Mouse (Mus musculus): ENCODE measurements at regions not wholly inside any gene's neighbourhood (a gene's known extent, or its start where the extent isn't known, plus 50 kb on each side); places are given as distances from the start of the nearest gene placed in this dataset.

DNA sequence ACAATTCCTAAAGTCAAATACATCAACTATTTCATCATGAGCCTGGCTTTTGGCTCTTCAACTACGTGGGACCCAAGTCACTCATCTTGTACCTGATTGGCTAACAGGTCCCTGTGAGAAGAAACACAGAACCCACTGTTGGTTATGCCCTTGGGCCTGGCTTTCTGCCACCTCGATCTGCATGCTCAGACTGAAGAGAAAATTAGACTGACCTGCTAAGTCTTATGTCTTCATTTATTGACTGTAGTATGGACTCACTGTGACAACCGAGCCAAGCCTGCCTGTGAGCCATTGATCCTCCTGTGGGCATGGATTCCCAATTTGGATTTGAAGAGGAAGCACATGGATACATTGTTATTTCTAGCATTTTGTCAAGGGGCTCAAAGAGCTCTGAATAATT, 166.3 kb upstream of the Sox2 start:
- ChIA-PET POLR2A (interaction anchor here in 1 of 4 experiments (0.6 kb wide), 1 partner anchor 138 kb away, joined by 5 read pairs; no protein-coding TSS in a partner anchor), CTCF (no interaction called here)

GRCm38 (mm10) chr3:34481821-34482713, 168.1 kb upstream of the Sox2 start:
- POLR2A ChIA-PET = interaction anchor here in 1 of 4 experiments (1.0 kb wide), 2 partner anchors 41 to 49 kb away, joined by 3 to 5 read pairs; no protein-coding TSS in a partner anchor
- CTCF ChIA-PET = interaction anchor here in 1 of 4 experiments (0.6 kb wide), 2 partner anchors 157 to 288 kb away, joined by 3 to 5 read pairs; no protein-coding TSS in a partner anchor

DNA sequence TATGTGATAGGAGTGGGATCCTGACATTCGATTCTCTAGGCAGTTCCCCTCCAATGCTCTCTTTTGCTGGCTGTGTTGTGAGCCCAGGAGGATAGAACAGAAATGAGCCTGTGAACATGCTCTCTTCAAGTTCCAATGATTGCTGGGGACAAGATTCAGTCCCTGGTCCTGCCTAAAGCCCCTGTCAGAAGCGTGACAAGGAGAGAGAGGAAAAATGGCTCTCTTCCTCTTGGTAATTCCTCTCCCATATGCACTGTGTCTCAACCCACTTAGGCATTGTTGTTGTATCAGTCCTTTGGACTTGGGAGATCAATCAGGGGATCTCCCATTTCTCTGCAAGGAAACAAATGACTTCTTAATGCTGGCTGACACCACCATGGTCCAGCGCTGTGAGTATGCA, 168.9 kb upstream of the Sox2 start:
- POLR2A ChIA-PET = no interaction called here

DNA sequence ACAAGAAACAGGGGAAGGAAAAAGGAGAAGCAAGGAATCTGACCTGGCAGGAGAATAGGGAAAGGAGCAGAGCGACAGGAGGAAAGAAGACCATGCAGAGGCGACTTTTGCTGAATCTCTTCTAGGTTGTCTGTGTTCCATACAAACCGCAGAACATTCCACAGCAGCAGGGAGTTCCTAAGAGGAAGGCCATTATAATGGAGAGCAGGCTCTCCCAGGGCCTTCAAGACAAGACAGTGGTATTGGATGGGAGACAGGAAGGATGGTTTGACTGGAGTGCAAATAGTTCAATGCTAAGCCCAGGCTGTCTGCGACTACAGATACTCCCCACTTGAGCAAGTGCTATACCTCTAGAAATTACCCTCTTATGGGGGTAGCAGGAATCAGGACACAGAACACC, 176.1 kb upstream of the Sox2 start:
- POLR2A ChIA-PET = no interaction called here
- CTCF ChIA-PET = no interaction called here

More for the DNA sequence above, 168.9 kb upstream of the Sox2 start:
- CTCF ChIA-PET = no interaction called here

DNA sequence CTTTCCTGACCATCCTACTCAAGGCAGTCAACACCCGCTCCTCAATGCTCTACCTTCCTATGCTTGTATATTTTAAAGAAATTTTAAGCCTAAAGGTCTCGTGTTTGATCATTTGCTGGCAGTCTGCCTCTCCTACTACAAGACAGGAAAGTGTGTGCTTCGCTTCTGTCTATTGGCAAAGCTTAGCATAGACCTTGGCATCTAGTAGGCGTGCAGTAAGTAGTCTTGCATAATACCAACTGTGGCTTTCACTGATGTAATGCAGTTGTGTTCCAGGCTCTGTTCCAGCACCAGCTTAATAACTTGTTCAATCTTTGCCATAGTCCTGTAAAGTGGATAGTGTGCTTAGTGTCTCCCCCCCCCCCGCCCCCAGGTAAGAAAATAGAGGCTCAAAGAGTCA, 179.5 kb upstream of the Sox2 start:
- POLR2A ChIA-PET = interaction anchor here in 1 of 4 experiments (0.7 kb wide), 1 partner anchor 109 kb away, joined by 4 read pairs; no protein-coding TSS in a partner anchor
- CTCF ChIA-PET = no interaction called here

GRCm38 (mm10) chr3:34469946-34470345, 180.3 kb upstream of the Sox2 start:
- ChIA-PET POLR2A (no interaction called here), CTCF (no interaction called here)

- ChIA-PET CTCF (no interaction called here), POLR2A (interaction anchor here in 1 of 4 experiments (1.4 kb wide), 1 partner anchor 84 kb away, joined by 3 read pairs; no protein-coding TSS in a partner anchor)
These were observed 183.9 kb upstream of the Sox2 start for GRCm38 (mm10) chr3:34466312-34466711.

- CTCF ChIA-PET = interaction anchor here in 1 of 4 experiments (0.5 kb wide), 1 partner anchor 59 kb away, joined by 3 read pairs; no protein-coding TSS in a partner anchor
- POLR2A ChIA-PET = interaction anchor here in 1 of 4 experiments (1.4 kb wide), 1 partner anchor 85 kb away, joined by 3 read pairs; no protein-coding TSS in a partner anchor
These were observed 185.0 kb upstream of the Sox2 start for GRCm38 (mm10) chr3:34465040-34465831.

GRCm38 (mm10) chr3:34458766-34459165, 191.4 kb upstream of the Sox2 start:
- ChIA-PET POLR2A (no interaction called here), CTCF (no interaction called here)

DNA sequence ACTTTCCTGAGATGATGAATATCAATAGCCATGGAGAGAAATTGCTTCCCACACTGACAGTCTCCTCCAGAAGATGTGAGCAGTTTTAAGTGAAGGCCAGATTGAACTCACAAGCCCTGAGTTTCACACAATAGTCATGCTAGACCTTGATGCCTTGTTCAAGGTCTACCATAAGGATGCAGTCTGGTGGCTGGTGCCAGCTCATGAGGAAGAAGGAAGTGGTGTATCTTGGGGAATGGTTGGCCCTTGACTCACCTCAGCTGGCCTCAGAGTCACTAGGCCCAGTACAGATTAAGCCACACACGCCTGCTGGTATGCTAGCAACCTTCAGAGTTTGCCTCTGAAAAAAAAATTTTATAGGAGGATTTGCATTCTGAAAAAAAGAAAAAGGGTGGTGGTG, 192.4 kb upstream of the Sox2 start:
- CTCF ChIA-PET = no interaction called here
- POLR2A ChIA-PET = interaction anchor here in 1 of 4 experiments (0.7 kb wide), 1 partner anchor 90 kb away, joined by 3 read pairs; no protein-coding TSS in a partner anchor

GRCm38 (mm10) chr3:34456488-34457433, 193.4 kb upstream of the Sox2 start:
- ChIA-PET CTCF (interaction anchor here in 1 of 4 experiments (0.6 to 0.7 kb wide), 2 partner anchors 665 to 825 kb away, joined by 3 read pairs; no protein-coding TSS in a partner anchor), POLR2A (no interaction called here)

DNA sequence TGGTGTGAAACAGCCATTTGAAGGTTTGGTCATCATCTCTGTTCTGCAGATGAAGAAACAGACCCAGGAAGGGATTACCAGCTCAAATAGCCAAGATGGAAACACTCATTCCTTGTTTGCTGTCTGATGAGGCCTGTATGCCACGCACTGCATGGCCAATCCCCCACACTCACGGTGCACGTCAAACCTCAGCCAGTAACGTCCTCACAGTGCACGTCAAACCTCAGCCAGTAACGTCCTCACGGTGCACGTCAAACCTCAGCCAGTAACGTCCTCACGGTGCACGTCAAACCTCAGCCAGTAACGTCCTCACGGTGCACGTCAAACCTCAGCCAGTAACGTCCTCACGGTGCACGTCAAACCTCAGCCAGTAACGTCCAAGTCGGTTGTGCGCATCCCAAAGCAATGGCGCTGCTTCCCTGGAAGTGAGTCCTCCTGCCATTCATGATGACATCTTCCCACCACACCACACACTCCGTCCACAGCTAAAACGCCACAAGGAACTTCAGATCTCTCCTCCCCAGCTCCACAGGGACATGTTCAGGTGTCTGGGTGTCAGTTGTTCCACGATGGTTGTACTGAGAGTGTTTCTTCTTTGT, 196.1 kb upstream of the Sox2 start:
- ChIA-PET CTCF (interaction anchor here in 1 of 4 experiments (0.9 kb wide), 1 partner anchor 187 kb away, joined by 7 read pairs; no protein-coding TSS in a partner anchor), POLR2A (interaction anchor here in 2 of 4 experiments (0.8 to 1.5 kb wide), 2 partner anchors 11 to 14 kb away, joined by 3 read pairs; no protein-coding TSS in a partner anchor)

DNA sequence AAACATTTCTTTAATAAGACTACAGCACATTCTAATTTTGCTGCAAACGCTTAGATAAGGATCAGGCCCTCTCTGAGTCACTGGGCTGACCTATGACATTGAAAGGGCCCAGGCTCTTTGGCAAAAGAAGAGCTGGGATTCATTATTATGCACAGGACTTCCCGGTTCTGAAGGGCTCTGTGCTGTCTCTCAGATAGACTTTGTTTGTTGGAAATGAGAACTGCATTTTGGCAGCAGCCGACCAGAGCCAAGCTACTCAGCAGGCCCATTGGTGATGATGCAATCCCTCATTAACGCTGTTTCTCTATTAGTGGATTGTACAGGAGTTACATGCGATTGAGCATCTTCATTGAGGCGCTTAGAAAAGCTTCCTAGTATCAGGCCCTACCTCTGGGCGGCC, 204.9 kb upstream of the Sox2 start:
- POLR2A ChIA-PET = interaction anchor here in 2 of 4 experiments (0.8 to 1.4 kb wide), 4 partner anchors 174 to 224 kb away, joined by 3 to 5 read pairs (median 4); no protein-coding TSS in a partner anchor
- CTCF ChIA-PET = interaction anchor here in 3 of 4 experiments (0.5 to 1.2 kb wide), 5 partner anchors 54 to 194 kb away, joined by 3 read pairs; no protein-coding TSS in a partner anchor

GRCm38 (mm10) chr3:34444802-34445201, 205.4 kb upstream of the Sox2 start:
- ChIA-PET POLR2A (interaction anchor here in 2 of 4 experiments (0.5 to 2.1 kb wide), 5 partner anchors 17 to 224 kb away, joined by 3 to 6 read pairs (median 4); no protein-coding TSS in a partner anchor), CTCF (interaction anchor here in 1 of 4 experiments (0.7 kb wide), 1 partner anchor 75 kb away, joined by 3 read pairs; no protein-coding TSS in a partner anchor)

GRCm38 (mm10) chr3:34443731-34444628, 206.2 kb upstream of the Sox2 start:
- POLR2A ChIA-PET = interaction anchor here in 3 of 4 experiments (0.5 to 2.1 kb wide), 9 partner anchors 9 to 328 kb away, joined by 3 to 7 read pairs (median 3); no protein-coding TSS in a partner anchor
- CTCF ChIA-PET = interaction anchor here in 1 of 4 experiments (0.6 kb wide), 2 partner anchors 196 to 621 kb away, joined by 3 to 7 read pairs; no protein-coding TSS in a partner anchor

- POLR2A ChIA-PET = interaction anchor here in 2 of 4 experiments (0.7 to 2.1 kb wide), 7 partner anchors 10 to 327 kb away, joined by 3 to 7 read pairs (median 3); no protein-coding TSS in a partner anchor
- CTCF ChIA-PET = interaction anchor here in 1 of 4 experiments (0.7 kb wide), 1 partner anchor 629 kb away, joined by 3 read pairs; no protein-coding TSS in a partner anchor
These were observed 206.9 kb upstream of the Sox2 start for GRCm38 (mm10) chr3:34443307-34443706.

Data from embryonic stem cell, embryonic (primary cell).